Comparison of ENCODE assay signal across 9 mouse cellular contexts in the genomic region with DNA sequence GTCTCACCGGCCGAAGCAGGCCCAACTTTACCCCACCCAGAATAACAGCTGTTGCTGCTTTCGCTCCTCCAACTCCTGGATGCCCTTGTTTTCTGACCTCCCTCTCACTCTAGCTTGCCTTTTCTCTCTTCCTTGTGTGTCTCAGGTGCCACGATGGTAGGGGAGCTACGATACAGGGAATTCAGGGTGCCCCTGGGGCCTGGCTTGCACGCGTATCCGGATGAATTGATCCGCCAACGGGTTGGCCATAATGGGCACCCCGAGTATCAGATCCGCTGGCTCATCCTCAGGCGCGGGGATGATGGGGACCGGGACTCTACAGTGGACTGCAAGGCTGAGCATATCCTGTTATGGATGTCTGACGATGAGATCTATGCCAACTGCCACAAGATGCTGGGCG. TPM values are rescaled to one million over a fixed set of nuclear protein-coding genes. Genes with fewer than 3 reads are reported as not detected.
DNase-seq lines count a peak whose midpoint lies in the region; ATAC-seq and TF ChIP-seq lines count a peak whose summit lies in the region.
"Had no signal": no experiment of that assay in that cellular context is flagged by ENCODE, and none has a peak within 500 bp of the region (broad histone marks: within the 10 kb centered on the region; RNA-seq: fewer than 3 reads in every experiment).

No protein-coding gene starts in this region.

- H3K4me1 ChIP-seq in kidney, adult 2 months (ENCODE audit: control insufficient read depth, insufficient read depth, low read length): peaks cover 2% of the 10 kb centered on the region
- H3K4me1 ChIP-seq in bone marrow macrophage, adult 2 months (ENCODE audit: control insufficient read depth, insufficient read depth, low read length): peaks cover 10% of the 10 kb centered on the region
- H3K4me1 ChIP-seq in hindbrain, embryonic 11.5 days (replicated peaks; ENCODE audit: control insufficient read depth, insufficient read depth, low read length): peaks cover 12% of the 10 kb centered on the region; the same call in 1 of the 2 replicates
- peaks cover 37% of the 10 kb centered on the region for H3K4me1 ChIP-seq in midbrain, embryonic 12.5 days

- H3K4me2 ChIP-seq in hindbrain, embryonic 11.5 days (replicated peaks; ENCODE audit: low read depth, low read length): peak overlapping the region; percentile 91
- H3K4me2 ChIP-seq in midbrain, embryonic 12.5 days (replicated peaks): peak overlapping the region; percentile 86

- H3K27ac ChIP-seq in kidney, adult 2 months (ENCODE audit: insufficient read depth, low read depth, low read length): peak overlapping the region; percentile 13; the same call in 1 of the 2 replicates
- no peak overlapping the region for H3K27ac ChIP-seq in bone marrow macrophage, adult 2 months (ENCODE audit: insufficient read depth, low read depth, low read length)
- peak overlapping the region; percentile 93; the same call in 1 of the 2 replicates for H3K27ac ChIP-seq in hindbrain, embryonic 11.5 days (ENCODE audit: low read depth, low read length)
- peak overlapping the region; percentile 90; the same call in 1 of the 2 replicates for H3K27ac ChIP-seq in midbrain, embryonic 12.5 days (replicated peaks)

- 55% methylated on average over 17 of the region's 17 CpGs for WGBS in kidney, adult 2 months
- 79% methylated on average over 17 of the region's 17 CpGs for WGBS in hindbrain, embryonic 11.5 days
- 83% methylated on average over 17 of the region's 17 CpGs for WGBS in midbrain, embryonic 12.5 days

- no peak for TF ChIP-seq POLR2A in kidney, adult 2 months (IDR thresholded peaks at IDR 0.05; ENCODE audit: low read depth, low read length)
- no peak for TF ChIP-seq POLR2A in bone marrow macrophage, adult 2 months (IDR thresholded peaks at IDR 0.05; ENCODE audit: borderline replicate concordance, low read depth, low read length)

- peak overlapping the region; percentile 42 for H3K4me3 ChIP-seq in kidney, adult 2 months (ENCODE audit: insufficient read depth, low read depth, low read length)
- H3K4me3 ChIP-seq in bone marrow macrophage, adult 2 months (ENCODE audit: insufficient read depth, low read length): peak overlapping the region; percentile 71
- H3K4me3 ChIP-seq in hindbrain, embryonic 11.5 days (ENCODE audit: low read depth, low read length): peak overlapping the region; percentile 67
- H3K4me3 ChIP-seq in midbrain, embryonic 12.5 days: peak overlapping the region; percentile 69

- no peaks in the 10 kb centered on the region for H3K9me3 ChIP-seq in hindbrain, embryonic 11.5 days (ENCODE audit: control insufficient read depth, low read length)
- H3K9me3 ChIP-seq in midbrain, embryonic 12.5 days: no peaks in the 10 kb centered on the region

- no peaks in the 10 kb centered on the region for H3K36me3 ChIP-seq in kidney, adult 2 months (ENCODE audit: control insufficient read depth, insufficient read depth, low read length)
- H3K36me3 ChIP-seq in hindbrain, embryonic 11.5 days (ENCODE audit: control insufficient read depth, insufficient read depth, low read length): peaks cover 16% of the 10 kb centered on the region
- peaks cover 45% of the 10 kb centered on the region for H3K36me3 ChIP-seq in midbrain, embryonic 12.5 days

- no peaks in the 10 kb centered on the region for H3K27me3 ChIP-seq in kidney, adult 2 months (replicated peaks; ENCODE audit: control insufficient read depth, insufficient read depth, low read length)
- no peaks in the 10 kb centered on the region for H3K27me3 ChIP-seq in hindbrain, embryonic 11.5 days (ENCODE audit: control insufficient read depth, insufficient read depth, low read length)
- H3K27me3 ChIP-seq in midbrain, embryonic 12.5 days: no peaks in the 10 kb centered on the region
- H3K27me3 ChIP-seq: Patski had no signal

- H3K9ac ChIP-seq in hindbrain, embryonic 11.5 days (ENCODE audit: low read depth, low read length): peak overlapping the region; percentile 92
- H3K9ac ChIP-seq in midbrain, embryonic 12.5 days (replicated peaks): peak overlapping the region; percentile 91

- TF ChIP-seq CTCF in kidney, adult 2 months (conservative IDR thresholded peaks at IDR 0.05; ENCODE audit: insufficient read depth, insufficient read length, low read depth, low read length): no peak
- no peak for TF ChIP-seq CTCF in bone marrow macrophage, adult 2 months (IDR thresholded peaks at IDR 0.05; ENCODE audit: low read depth, low read length)

- DNase-seq in kidney, adult 2 months: no peak
- DNase-seq in kidney, postnatal 25 days: no peak
- DNase-seq in hindbrain, embryonic 11.5 days (ENCODE audit: low spot score): no peak
- DNase-seq in adrenal gland, adult 8-10 months: no peak
- no peak for DNase-seq in gastrocnemius, postnatal 25 days
- DNase-seq in layer of hippocampus, postnatal 10 days (ENCODE audit: low spot score in 2 of 2): no peak

- no peak for ATAC-seq in hindbrain, embryonic 11.5 days (ENCODE audit: low FRiP score)
- no peak for ATAC-seq in midbrain, embryonic 12.5 days (ENCODE audit: low FRiP score, low read depth)

RNA-seq across cellular contexts. Expression of gene Cul7, which starts 1.2 kb away (rescaled TPM):
- polyA plus RNA-seq in kidney, adult 2 months (2012; rRNA removed): 30.2 and 34.0 TPM in 2 replicates
- 14.5 and 15.4 TPM in 2 replicates for polyA plus RNA-seq in bone marrow macrophage, adult 2 months (2012; ENCODE audit: insufficient read depth, insufficient read length, missing spikeins)
- polyA plus RNA-seq in hindbrain, embryonic 11.5 days (2014; fragmentation: Nextera tagmentation; extraction: Ambion mirVana): 25.9 and 30.5 TPM in 2 replicates
- 48.3 and 49.0 TPM in 2 replicates for polyA plus RNA-seq in midbrain, embryonic 12.5 days (2016; fragmentation: Nextera tagmentation; extraction: Ambion mirVana)
- 10 to 100 TPM; 42.0 to 53.5 (median 47.2) TPM for total RNA-seq in adrenal gland, adult 8-10 months (2022)
- 10 to 100 TPM in 1 of 2 experiments, 1 to 10 TPM in 1; 8.8 to 14.4 TPM for total RNA-seq in gastrocnemius, postnatal 25 days (2021)
- total RNA-seq in layer of hippocampus, postnatal 10 days (2021): 10 to 100 TPM; 33.6 to 35.0 TPM

RNA-seq across cellular contexts. Expression of gene Mrpl2, which starts 5.3 kb away (rescaled TPM):
- polyA plus RNA-seq in kidney, adult 2 months (2012; rRNA removed): 116 and 134 TPM in 2 replicates
- 38.2 and 39.9 TPM in 2 replicates for polyA plus RNA-seq in bone marrow macrophage, adult 2 months (2012; ENCODE audit: insufficient read depth, insufficient read length, missing spikeins)
- 94.8 and 95.2 TPM in 2 replicates for polyA plus RNA-seq in hindbrain, embryonic 11.5 days (2014; fragmentation: Nextera tagmentation; extraction: Ambion mirVana)
- polyA plus RNA-seq in midbrain, embryonic 12.5 days (2016; fragmentation: Nextera tagmentation; extraction: Ambion mirVana): 73.9 and 88.4 TPM in 2 replicates
- 100 to 1,000 TPM in 2 of 4 experiments, 10 to 100 TPM in 2; 91.8 to 122 (median 104) TPM for total RNA-seq in adrenal gland, adult 8-10 months (2022)
- total RNA-seq in gastrocnemius, postnatal 25 days (2021): 100 to 1,000 TPM in 1 of 2 experiments, 10 to 100 TPM in 1; 99.2 to 110 TPM
- total RNA-seq in layer of hippocampus, postnatal 10 days (2021): 10 to 100 TPM; 52.4 to 54.0 TPM

RNA-seq across cellular contexts. Expression of gene Klc4, which starts 5.5 kb away (rescaled TPM):
- 60.7 and 62.8 TPM in 2 replicates for polyA plus RNA-seq in kidney, adult 2 months (2012; rRNA removed)
- 45.3 and 48.8 TPM in 2 replicates for polyA plus RNA-seq in bone marrow macrophage, adult 2 months (2012; ENCODE audit: insufficient read depth, insufficient read length, missing spikeins)
- 22.7 and 29.8 TPM in 2 replicates for polyA plus RNA-seq in hindbrain, embryonic 11.5 days (2014; fragmentation: Nextera tagmentation; extraction: Ambion mirVana)
- polyA plus RNA-seq in midbrain, embryonic 12.5 days (2016; fragmentation: Nextera tagmentation; extraction: Ambion mirVana): 43.6 and 44.7 TPM in 2 replicates
- 10 to 100 TPM; 42.3 to 59.8 (median 53.2) TPM for total RNA-seq in adrenal gland, adult 8-10 months (2022)
- 10 to 100 TPM; 12.7 to 15.0 TPM for total RNA-seq in gastrocnemius, postnatal 25 days (2021)
- total RNA-seq in layer of hippocampus, postnatal 10 days (2021): 10 to 100 TPM; 13.4 to 14.0 TPM

RNA-seq across cellular contexts. Expression of gene Ptk7, which starts 22.0 kb away (rescaled TPM):
- 8.1 and 9.4 TPM in 2 replicates for polyA plus RNA-seq in kidney, adult 2 months (2012; rRNA removed)
- 0.43 and 0.56 TPM in 2 replicates for polyA plus RNA-seq in bone marrow macrophage, adult 2 months (2012; ENCODE audit: insufficient read depth, insufficient read length, missing spikeins)
- polyA plus RNA-seq in hindbrain, embryonic 11.5 days (2014; fragmentation: Nextera tagmentation; extraction: Ambion mirVana): 16.0 and 21.5 TPM in 2 replicates
- 57.1 and 63.4 TPM in 2 replicates for polyA plus RNA-seq in midbrain, embryonic 12.5 days (2016; fragmentation: Nextera tagmentation; extraction: Ambion mirVana)
- total RNA-seq in adrenal gland, adult 8-10 months (2022): 10 to 100 TPM in 2 of 4 experiments, 1 to 10 TPM in 2; 8.7 to 11.2 (median 9.9) TPM
- 1 to 10 TPM; 1.1 to 1.3 TPM for total RNA-seq in gastrocnemius, postnatal 25 days (2021)
- 10 to 100 TPM; 16.4 to 18.9 TPM for total RNA-seq in layer of hippocampus, postnatal 10 days (2021)

RNA-seq across cellular contexts. Expression of gene Rrp36, which starts 22.9 kb away (rescaled TPM):
- polyA plus RNA-seq in kidney, adult 2 months (2012; rRNA removed): 37.1 and 41.1 TPM in 2 replicates
- polyA plus RNA-seq in bone marrow macrophage, adult 2 months (2012; ENCODE audit: insufficient read depth, insufficient read length, missing spikeins): 25.8 and 27.7 TPM in 2 replicates
- 57.9 and 58.4 TPM in 2 replicates for polyA plus RNA-seq in hindbrain, embryonic 11.5 days (2014; fragmentation: Nextera tagmentation; extraction: Ambion mirVana)
- 54.1 and 56.0 TPM in 2 replicates for polyA plus RNA-seq in midbrain, embryonic 12.5 days (2016; fragmentation: Nextera tagmentation; extraction: Ambion mirVana)
- total RNA-seq in adrenal gland, adult 8-10 months (2022): 10 to 100 TPM; 24.9 to 31.8 (median 30.6) TPM
- 10 to 100 TPM in 1 of 2 experiments, 1 to 10 TPM in 1; 7.5 to 12.1 TPM for total RNA-seq in gastrocnemius, postnatal 25 days (2021)
- total RNA-seq in layer of hippocampus, postnatal 10 days (2021): 10 to 100 TPM; 18.0 to 20.7 TPM
